Mouse (Mus musculus): ENCODE results near the gene Dzip3.

GRCm38 (mm10) chr16:49037771-49038170 is 43.8 kb upstream of the Dzip3 start:
- TF ChIP-seq CTCF (IDR thresholded peaks at IDR 0.05; ENCODE audit: control insufficient read depth, insufficient read depth, insufficient read length) (no peak), FOSL1 (IDR thresholded peaks at IDR 0.05; ENCODE audit: insufficient read depth, low read length, poor library complexity, severe bottlenecking) (no peak), MYOG (IDR thresholded peaks at IDR 0.05; ENCODE audit: control insufficient read depth, extremely low read depth, insufficient read length) (no peak)

Data from C2C12 (cell line).